Mouse (Mus musculus): ENCODE data around the gene Cyp4f13.

The Cyp4f13 gene

DNA sequence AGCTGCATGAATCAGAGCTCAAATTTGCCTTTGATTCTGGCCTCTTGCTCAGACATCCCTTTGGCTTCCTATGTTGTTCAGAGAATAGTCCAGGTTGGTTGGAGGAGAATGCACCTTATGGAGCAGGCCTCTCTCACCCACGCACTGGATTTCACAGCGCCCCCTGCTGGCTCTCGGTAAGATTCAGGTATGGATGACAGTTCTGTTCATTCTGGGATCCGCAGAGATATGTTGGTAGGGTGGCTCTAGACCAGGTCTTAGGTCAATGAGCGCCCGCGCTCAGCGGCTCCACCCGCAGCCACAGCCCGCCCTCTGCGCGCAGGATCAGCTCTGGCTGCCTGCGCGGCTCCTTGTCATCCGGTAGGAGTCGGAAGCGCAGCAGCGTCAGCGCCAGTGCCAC lies 42.0 kb downstream of the Cyp4f13 start:
- DNase-seq (ENCODE audit: low read depth, low spot score), result peak; percentile 28

DNA sequence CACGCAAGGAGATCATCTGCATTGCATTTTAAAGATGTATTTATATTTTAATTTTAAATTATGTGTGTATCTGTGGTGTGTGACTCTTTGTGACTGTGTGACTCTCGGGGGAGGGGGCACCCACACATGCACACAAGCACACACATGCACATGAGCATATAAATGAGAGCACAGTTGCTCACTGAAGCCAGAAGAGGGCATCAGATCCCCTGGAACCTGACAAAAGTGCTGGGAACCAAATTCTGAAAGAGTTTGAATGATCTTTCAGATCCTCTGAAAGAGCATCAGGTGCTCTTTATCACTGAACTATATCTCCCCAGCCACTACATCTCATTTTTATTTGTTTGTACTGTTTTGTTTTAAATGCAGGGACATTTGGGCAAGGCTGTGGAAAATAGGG lies 42.8 kb downstream of the Cyp4f13 start:
- no peak for DNase-seq (ENCODE audit: low read depth, low spot score)

DNA sequence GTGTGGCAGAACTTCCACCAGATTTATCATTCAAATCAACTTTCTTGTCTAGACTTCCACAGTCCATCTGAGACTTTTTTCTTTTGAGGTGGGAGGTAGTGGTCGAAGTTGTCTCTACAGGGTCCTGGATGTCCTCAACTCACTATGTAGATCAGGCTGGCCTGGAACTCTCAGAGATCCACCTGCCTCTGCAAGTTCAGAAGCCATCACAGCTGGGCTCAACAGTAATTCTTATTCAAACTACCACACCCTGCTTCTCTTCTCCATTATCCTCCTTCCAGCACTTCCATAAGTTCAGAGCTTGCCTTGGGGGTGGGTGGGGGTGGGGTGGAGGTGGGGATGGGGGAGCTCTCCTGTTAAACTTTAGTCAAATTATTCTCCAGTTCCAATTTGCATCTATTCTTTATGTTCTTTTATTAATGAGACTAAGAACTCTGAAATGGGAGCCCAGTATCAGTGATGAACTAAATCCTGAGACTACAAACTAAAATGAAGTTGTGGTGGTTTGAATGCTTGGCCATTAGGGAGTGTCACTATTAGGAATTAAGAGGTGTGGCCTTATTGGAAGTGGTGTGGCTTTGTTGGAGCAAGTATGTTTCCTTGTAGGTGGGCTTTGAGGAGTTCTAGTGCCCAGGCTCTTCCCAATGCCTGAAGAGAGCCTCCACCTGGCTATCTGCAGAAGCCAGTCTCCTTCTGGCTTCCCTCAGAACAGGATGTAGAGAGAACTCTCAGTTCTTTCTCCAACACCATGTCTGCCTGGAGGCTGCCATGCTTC lies 45.3 kb downstream of the Cyp4f13 start:
- no peak for DNase-seq (ENCODE audit: low read depth, low spot score)

DNA sequence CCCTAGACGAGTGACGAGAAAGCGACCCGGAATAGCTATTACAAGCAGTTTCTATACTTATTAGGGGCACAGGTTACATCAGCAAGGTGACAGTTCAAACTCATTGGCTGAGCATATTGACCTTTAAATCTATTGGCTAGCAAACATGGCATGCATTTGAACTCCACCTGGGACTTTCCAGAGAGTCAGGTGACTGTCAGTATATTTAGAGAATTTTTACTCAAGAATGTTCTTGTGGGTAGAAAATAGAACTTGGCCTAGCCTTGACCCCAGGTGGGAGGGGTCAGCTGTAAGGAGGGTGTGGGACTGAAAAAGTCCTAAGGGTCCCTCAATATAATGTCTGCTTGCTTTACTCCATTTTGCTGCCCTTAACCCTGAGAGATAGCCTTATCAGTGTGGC lies 51.8 kb downstream of the Cyp4f13 start:
- no peak for DNase-seq (ENCODE audit: low read depth, low spot score)

DNA sequence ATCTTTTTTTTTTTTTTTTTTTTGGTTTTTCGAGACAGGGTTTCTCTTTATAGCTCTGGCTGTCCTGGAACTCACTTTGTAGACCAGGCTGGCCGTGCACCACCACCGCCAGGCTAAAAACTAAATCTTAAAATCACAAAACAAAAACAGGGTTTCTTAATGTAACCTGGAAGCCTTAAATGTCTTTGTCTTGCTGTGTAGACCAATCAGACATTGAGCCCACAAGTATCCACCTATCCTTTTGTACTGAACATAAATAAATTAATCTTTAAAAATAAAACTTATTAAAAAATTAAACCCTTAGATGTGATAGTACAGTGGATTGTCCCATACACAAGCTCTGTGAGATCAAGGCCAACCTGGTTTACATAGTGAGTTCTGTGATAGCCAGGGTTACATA lies 53.3 kb downstream of the Cyp4f13 start:
- DNase-seq (ENCODE audit: low read depth, low spot score), result no peak

DNA sequence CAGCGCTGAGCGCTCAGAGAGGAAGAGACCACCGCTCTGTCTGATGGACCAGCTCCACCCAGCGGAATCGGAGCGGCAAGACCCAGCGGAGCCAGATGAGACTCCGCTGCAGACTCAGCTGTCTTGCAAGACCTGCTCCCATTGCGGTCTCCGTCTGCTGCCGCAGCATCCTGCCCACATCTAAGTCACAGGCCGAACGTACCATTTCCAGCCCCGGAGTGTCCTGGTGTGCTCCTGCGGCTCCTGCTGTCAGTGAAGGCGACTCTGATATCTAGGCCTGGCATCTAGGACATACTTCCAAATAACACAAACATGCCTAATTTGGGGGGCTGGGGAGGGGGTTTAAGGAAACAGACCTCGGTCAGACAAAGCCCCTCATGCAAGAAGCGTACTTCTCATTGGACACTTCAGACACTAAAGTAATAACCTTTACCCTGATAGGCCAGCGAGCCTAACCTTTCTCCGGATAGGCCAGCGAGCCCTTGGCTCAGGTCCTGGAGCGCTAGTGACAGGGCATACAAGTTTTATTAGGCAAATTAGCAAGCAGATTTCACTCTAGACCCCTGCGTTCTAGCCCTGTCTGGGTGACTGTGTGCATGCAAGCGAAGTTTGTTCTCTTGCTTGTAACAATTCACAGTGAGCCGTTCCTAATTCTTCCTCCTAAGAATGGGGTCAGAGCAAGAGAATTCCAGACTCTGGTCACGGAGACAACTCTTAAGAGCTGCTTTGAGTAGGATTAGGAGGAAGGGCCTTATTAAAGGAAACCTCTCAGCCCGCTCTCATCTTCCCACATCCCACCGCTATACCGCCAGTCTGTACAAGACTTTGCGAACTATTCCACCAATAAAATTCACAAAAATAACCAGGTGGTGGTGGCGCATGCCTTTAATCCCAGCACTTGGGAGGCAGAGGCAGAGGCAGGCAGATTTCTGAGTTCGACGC lies 55.7 kb downstream of the Cyp4f13 start, which contains the start of gene Zfp870:
Zfp870 (minus strand) TSS at position 404 of the 942 bp plus-strand sequence.
- DNase-seq (ENCODE audit: low read depth, low spot score), result peak; percentile 96

DNA sequence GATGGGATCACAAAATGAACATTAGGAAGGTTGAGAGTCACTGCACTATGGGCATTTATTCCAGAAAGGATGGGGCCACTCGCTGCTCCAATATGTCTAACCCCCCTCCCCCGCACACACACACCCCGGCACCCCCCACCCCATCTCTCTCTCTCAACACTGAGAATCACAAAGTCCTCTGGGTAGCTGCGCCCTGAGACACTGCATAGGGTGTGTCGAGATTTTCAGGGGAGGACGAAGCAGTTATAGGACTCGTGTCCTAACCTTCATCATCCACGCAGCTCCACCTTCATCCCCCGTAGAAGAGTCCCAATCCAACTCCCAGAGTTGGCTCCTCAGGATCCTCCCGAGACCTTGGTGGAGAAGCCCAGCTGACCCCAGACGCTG lies 56.4 kb downstream of the Cyp4f13 start:
- DNase-seq (ENCODE audit: low read depth, low spot score), result no peak

DNA sequence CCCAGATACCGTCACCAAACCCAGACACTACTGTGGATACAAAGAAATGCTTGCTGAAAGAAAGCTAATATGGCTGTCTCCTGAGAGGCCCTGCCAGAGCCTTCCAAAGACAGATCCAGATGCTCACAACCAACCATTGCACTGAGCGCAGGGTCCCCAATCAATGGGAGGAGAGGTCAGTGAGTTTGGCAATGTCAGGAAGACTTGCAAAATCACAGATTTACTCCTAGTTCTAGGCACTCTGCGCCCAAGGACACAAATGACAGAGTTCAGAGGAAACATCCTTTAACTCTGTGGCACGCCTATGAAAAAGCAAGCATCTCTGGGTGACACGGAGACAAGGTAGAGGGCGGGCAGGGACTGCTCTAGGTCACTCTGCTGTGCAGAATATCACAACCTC lies 57.6 kb downstream of the Cyp4f13 start:
- DNase-seq (ENCODE audit: low read depth, low spot score), result no peak

DNA sequence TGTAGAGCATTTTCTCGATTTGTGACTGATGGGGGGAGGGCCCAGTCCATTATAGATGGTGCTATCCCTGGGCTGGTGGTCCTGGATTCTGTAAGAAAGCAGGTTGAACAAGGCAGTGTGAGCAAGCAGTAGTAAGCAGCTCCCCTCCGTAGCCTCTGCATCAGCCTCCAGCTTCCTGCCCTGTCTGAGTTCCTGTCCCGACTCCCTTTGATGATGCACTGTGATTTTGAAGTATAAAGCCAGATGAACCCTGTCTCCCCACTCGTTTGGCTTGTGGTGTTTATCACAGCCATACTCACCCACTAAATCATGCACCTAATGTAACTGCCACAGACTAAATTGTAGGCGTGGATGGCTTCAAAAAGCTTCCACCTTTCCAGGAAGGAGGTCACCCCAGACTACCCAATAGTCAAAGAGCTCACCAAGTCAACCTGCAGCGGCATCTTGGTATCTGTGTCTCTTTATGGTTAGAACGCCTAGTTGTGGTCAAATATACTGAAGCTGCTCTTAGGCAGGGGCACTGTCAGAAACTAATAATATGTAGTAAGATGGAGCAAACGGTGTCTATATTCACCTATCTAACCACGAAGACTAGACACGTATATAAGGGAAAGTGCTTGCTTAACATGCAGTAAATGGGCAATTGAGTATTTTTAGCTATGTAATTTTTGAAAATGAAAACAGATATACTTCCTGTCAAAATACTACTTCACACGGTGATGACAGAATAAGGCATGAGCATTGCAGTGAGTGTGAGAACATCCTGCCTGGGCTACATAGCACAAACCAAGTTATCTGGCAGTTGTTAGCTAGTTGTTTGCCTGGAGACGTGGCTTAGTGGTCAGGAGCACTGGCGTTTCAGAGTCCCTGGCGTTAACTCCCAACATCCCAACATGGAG lies 66.6 kb downstream of the Cyp4f13 start:
- DNase-seq (ENCODE audit: low read depth, low spot score), result no peak

DNA sequence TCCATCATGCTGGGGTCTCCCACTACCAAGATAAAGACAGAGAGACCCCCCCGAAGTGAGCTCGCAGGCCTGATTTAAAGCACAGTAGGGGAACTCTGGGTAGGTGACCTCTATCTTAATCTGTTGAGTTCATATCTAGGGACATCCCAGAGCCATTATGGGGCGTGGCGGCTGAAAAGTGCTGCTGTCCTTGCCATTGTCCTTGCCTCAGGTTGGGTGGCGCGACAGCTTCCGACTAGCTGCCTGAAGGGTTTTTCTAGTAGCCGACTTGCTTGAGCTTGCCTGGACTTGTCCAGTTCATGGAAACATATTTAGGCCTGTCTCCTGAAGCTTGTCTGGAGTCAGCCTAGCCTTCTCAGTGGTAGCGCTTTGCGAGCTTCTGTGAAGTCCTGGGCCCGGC lies 68.4 kb downstream of the Cyp4f13 start:
- DNase-seq (ENCODE audit: low read depth, low spot score), result no peak

DNA sequence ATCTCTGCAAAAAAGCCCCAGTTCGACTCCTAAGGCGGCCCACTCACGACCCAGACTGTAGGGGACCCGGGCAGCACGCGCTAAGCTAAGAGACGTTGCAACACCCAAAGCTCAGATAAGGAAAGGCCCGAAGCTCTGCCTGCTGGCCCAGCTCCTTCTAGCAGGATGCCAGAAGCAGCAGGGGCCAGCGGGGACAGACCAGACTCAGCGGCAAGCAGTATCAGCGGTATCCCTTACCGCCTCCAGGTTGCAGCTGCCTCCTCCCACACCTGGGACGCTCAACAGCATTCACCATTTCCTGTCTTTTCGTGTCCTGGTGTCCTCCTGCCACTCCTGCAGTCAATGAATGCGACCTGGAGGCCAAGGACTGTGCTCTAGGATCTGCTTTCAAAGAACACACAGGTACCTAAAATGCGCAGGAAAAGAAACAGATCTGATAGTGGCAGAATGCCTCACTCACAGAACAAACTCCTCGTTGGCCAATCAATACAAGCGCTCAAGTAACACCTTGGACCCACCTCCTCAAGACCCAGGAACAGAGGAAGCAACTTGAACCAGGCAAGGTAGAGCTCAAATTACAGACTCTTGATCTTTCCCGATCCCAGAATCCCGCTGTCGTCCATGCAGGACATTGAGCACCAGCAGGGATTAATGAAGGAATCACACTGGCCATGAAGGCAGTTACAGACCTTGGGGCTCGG lies 69.6 kb downstream of the Cyp4f13 start:
- peak; percentile 49 for DNase-seq (ENCODE audit: low read depth, low spot score)
